Mouse (Mus musculus): ENCODE results near the gene Map3k4. TPM values are rescaled to one million over a fixed set of nuclear protein-coding genes. Genes with fewer than 3 reads are reported as not detected.

Map3k4 gene
- polyA plus RNA-seq, 1 experiment from 2014 or later, result 9.6 TPM

GRCm38 (mm10) chr17:12271805-12272204 is 46.8 kb downstream of the Map3k4 start:
- WGBS (ENCODE audit: missing documents), result 97% methylated on average over 18 of the region's 18 CpGs

GRCm38 (mm10) chr17:12268538-12268937 is 50.1 kb downstream of the Map3k4 start:
- H3K4me3 ChIP-seq (ENCODE audit: inconsistent target), result no peak overlapping the region
- H3K27ac ChIP-seq, result no peak overlapping the region
- peaks cover 22% of the 10 kb centered on the region for H3K36me3 ChIP-seq (ENCODE audit: inconsistent target)
- 95% methylated on average over 10 of the region's 10 CpGs for WGBS (ENCODE audit: missing documents)
- H3K79me2 ChIP-seq (ENCODE audit: inconsistent target), result no peaks in the 10 kb centered on the region

More at GRCm38 (mm10) chr17:12271805-12272204, 46.8 kb downstream of the Map3k4 start:
- H3K27ac ChIP-seq, result no peak overlapping the region
- no peaks in the 10 kb centered on the region for H3K79me2 ChIP-seq (ENCODE audit: inconsistent target)
- H3K4me3 ChIP-seq (ENCODE audit: inconsistent target), result no peak overlapping the region
- peaks cover 26% of the 10 kb centered on the region for H3K36me3 ChIP-seq (ENCODE audit: inconsistent target)

GRCm38 (mm10) chr17:12268091-12268490 is 50.5 kb downstream of the Map3k4 start:
- Histone ChIP-seq H3K36me3 (ENCODE audit: inconsistent target) (peaks cover 22% of the 10 kb centered on the region), H3K4me3 (ENCODE audit: inconsistent target) (no peak overlapping the region), H3K79me2 (ENCODE audit: inconsistent target) (no peaks in the 10 kb centered on the region), H3K27ac (no peak overlapping the region)
- 96% methylated on average over 4 of the region's 4 CpGs for WGBS (ENCODE audit: missing documents)

GRCm38 (mm10) chr17:12265969-12266925 is 52.3 kb downstream of the Map3k4 start:
- peaks cover 15% of the 10 kb centered on the region for H3K36me3 ChIP-seq (ENCODE audit: inconsistent target)
- no peak overlapping the region for H3K27ac ChIP-seq
- no peak overlapping the region for H3K4me3 ChIP-seq (ENCODE audit: inconsistent target)
- 94% methylated on average over 21 of the region's 21 CpGs for WGBS (ENCODE audit: missing documents)
- H3K79me2 ChIP-seq (ENCODE audit: inconsistent target), result no peaks in the 10 kb centered on the region

GRCm38 (mm10) chr17:12264293-12264692 is 54.3 kb downstream of the Map3k4 start:
- no peak overlapping the region for H3K4me3 ChIP-seq (ENCODE audit: inconsistent target)
- 93% methylated on average over 3 of the region's 3 CpGs for WGBS (ENCODE audit: missing documents)
- no peak overlapping the region for H3K27ac ChIP-seq
- H3K36me3 ChIP-seq (ENCODE audit: inconsistent target), result 0 out of 2 replicates have a peak, but pooled peaks cover 9% of the 10 kb centered on the region
- H3K79me2 ChIP-seq (ENCODE audit: inconsistent target), result no peaks in the 10 kb centered on the region

GRCm38 (mm10) chr17:12263787-12264186 is 54.8 kb downstream of the Map3k4 start:
- H3K4me3 ChIP-seq (ENCODE audit: inconsistent target), result no peak overlapping the region
- WGBS (ENCODE audit: missing documents), result 96% methylated on average over 13 of the region's 13 CpGs
- 0 out of 2 replicates have a peak, but pooled peaks cover 4% of the 10 kb centered on the region for H3K36me3 ChIP-seq (ENCODE audit: inconsistent target)
- no peaks in the 10 kb centered on the region for H3K79me2 ChIP-seq (ENCODE audit: inconsistent target)
- no peak overlapping the region for H3K27ac ChIP-seq

GRCm38 (mm10) chr17:12262851-12263250 is 55.7 kb downstream of the Map3k4 start:
- Histone ChIP-seq H3K27ac (no peak overlapping the region), H3K4me3 (ENCODE audit: inconsistent target) (no peak overlapping the region), H3K36me3 (ENCODE audit: inconsistent target) (peaks cover 11% of the 10 kb centered on the region), H3K79me2 (ENCODE audit: inconsistent target) (no peaks in the 10 kb centered on the region)
- 98% methylated on average over 8 of the region's 8 CpGs for WGBS (ENCODE audit: missing documents)

GRCm38 (mm10) chr17:12261887-12262286 is 56.7 kb downstream of the Map3k4 start:
- H3K4me3 ChIP-seq (ENCODE audit: inconsistent target), result no peak overlapping the region
- no peaks in the 10 kb centered on the region for H3K79me2 ChIP-seq (ENCODE audit: inconsistent target)
- no peak overlapping the region for H3K27ac ChIP-seq
- H3K36me3 ChIP-seq (ENCODE audit: inconsistent target), result peaks cover 21% of the 10 kb centered on the region
- WGBS (ENCODE audit: missing documents), result 56% methylated on average over 2 of the region's 2 CpGs

GRCm38 (mm10) chr17:12261376-12261775 is 57.2 kb downstream of the Map3k4 start:
- Histone ChIP-seq H3K4me3 (ENCODE audit: inconsistent target) (no peak overlapping the region), H3K36me3 (ENCODE audit: inconsistent target) (peaks cover 26% of the 10 kb centered on the region)
- WGBS (ENCODE audit: missing documents), result 97% methylated on average over 7 of the region's 7 CpGs

GRCm38 (mm10) chr17:12259957-12260356 is 58.6 kb downstream of the Map3k4 start:
- Histone ChIP-seq H3K27ac (no peak overlapping the region), H3K4me3 (ENCODE audit: inconsistent target) (no peak overlapping the region), H3K79me2 (ENCODE audit: inconsistent target) (no peaks in the 10 kb centered on the region), H3K36me3 (ENCODE audit: inconsistent target) (peaks cover 39% of the 10 kb centered on the region)
- WGBS (ENCODE audit: missing documents), result 92% methylated on average over 8 of the region's 8 CpGs

More at GRCm38 (mm10) chr17:12261376-12261775, 57.2 kb downstream of the Map3k4 start:
- no peaks in the 10 kb centered on the region for H3K79me2 ChIP-seq (ENCODE audit: inconsistent target)
- H3K27ac ChIP-seq, result no peak overlapping the region

- Histone ChIP-seq H3K4me3 (ENCODE audit: inconsistent target) (no peak overlapping the region), H3K36me3 (ENCODE audit: inconsistent target) (peaks cover 53% of the 10 kb centered on the region), H3K27ac (no peak overlapping the region), H3K79me2 (ENCODE audit: inconsistent target) (no peaks in the 10 kb centered on the region)
- 94% methylated on average over 6 of the region's 6 CpGs for WGBS (ENCODE audit: missing documents)
Observed at GRCm38 (mm10) chr17:12258517-12258916, 60.1 kb downstream of the Map3k4 start.

- WGBS (ENCODE audit: missing documents), result 98% methylated on average over 11 of the region's 11 CpGs
Observed at GRCm38 (mm10) chr17:12256142-12256541, 62.5 kb downstream of the Map3k4 start.

GRCm38 (mm10) chr17:12250581-12250980 is 68.0 kb downstream of the Map3k4 start:
- WGBS (ENCODE audit: missing documents), result 95% methylated on average over 9 of the region's 9 CpGs
- H3K79me2 ChIP-seq (ENCODE audit: inconsistent target), result no peaks in the 10 kb centered on the region
- H3K36me3 ChIP-seq (ENCODE audit: inconsistent target), result peaks cover 60% of the 10 kb centered on the region; the same call in 1 of the 2 replicates
- H3K4me3 ChIP-seq (ENCODE audit: inconsistent target), result no peak overlapping the region
- H3K27ac ChIP-seq, result no peak overlapping the region

More at GRCm38 (mm10) chr17:12256142-12256541, 62.5 kb downstream of the Map3k4 start:
- peaks cover 72% of the 10 kb centered on the region for H3K36me3 ChIP-seq (ENCODE audit: inconsistent target)
- no peaks in the 10 kb centered on the region for H3K79me2 ChIP-seq (ENCODE audit: inconsistent target)
- no peak overlapping the region for H3K27ac ChIP-seq
- no peak overlapping the region for H3K4me3 ChIP-seq (ENCODE audit: inconsistent target)

- peaks cover 54% of the 10 kb centered on the region; the same call in 1 of the 2 replicates for H3K36me3 ChIP-seq (ENCODE audit: inconsistent target)
- H3K4me3 ChIP-seq (ENCODE audit: inconsistent target), result no peak overlapping the region
- no peak overlapping the region for H3K27ac ChIP-seq
- 92% methylated on average over 19 of the region's 19 CpGs for WGBS (ENCODE audit: missing documents)
- H3K79me2 ChIP-seq (ENCODE audit: inconsistent target), result no peaks in the 10 kb centered on the region
Observed at GRCm38 (mm10) chr17:12249783-12250504, 68.7 kb downstream of the Map3k4 start.

All from macrophage (primary cell).